Mouse (Mus musculus) left cerebral cortex, adult 9 months (tissue): ENCODE results near the gene Lrrc26.

Experiments
- DNase-seq, 2 experiments: peaks; one replicate each; pipeline ENCODE4 v3.0.0; 2022; ENCODE audit warnings: low spot score in 2 of 2

Lrrc26 gene

GRCm38 (mm10) chr2:25297093-25297492, 7.4 kb downstream of the Lrrc26 start:
- no peak for DNase-seq

- no peak for DNase-seq
These were observed 8.3 kb downstream of the Lrrc26 start for GRCm38 (mm10) chr2:25298046-25298445.

- DNase-seq = no peak
These were observed 13.7 kb downstream of the Lrrc26 start for GRCm38 (mm10) chr2:25303452-25303851.

GRCm38 (mm10) chr2:25303931-25304656, 14.4 kb downstream of the Lrrc26 start:
- no peak for DNase-seq

GRCm38 (mm10) chr2:25304657-25305541, 15.2 kb downstream of the Lrrc26 start:
- DNase-seq = no peak

- DNase-seq = no peak
These were observed 16.1 kb downstream of the Lrrc26 start for GRCm38 (mm10) chr2:25305587-25306359.

- DNase-seq = no peak
These were observed 20.5 kb downstream of the Lrrc26 start for GRCm38 (mm10) chr2:25310180-25310579.

GRCm38 (mm10) chr2:25310969-25311368, 21.3 kb downstream of the Lrrc26 start:
- no peak for DNase-seq

- DNase-seq = no peak
These were observed 21.8 kb downstream of the Lrrc26 start for GRCm38 (mm10) chr2:25311491-25311891.

- DNase-seq = peak in 1 of 2 experiments; percentile 64
These were observed 28.6 kb downstream of the Lrrc26 start for GRCm38 (mm10) chr2:25318119-25318966.

GRCm38 (mm10) chr2:25318971-25319773, 29.5 kb downstream of the Lrrc26 start, which contains the start of gene Grin1:
Gene Grin1, minus strand, starts transcription at chr2:25319187.
- DNase-seq = peak; percentile 80 to 92

- DNase-seq = no peak
These were observed 30.4 kb downstream of the Lrrc26 start for GRCm38 (mm10) chr2:25320084-25320483.

GRCm38 (mm10) chr2:25326036-25326435, 36.3 kb downstream of the Lrrc26 start:
- no peak for DNase-seq

- no peak for DNase-seq
These were observed 38.7 kb downstream of the Lrrc26 start for GRCm38 (mm10) chr2:25328440-25328839.

GRCm38 (mm10) chr2:25331470-25331869, 41.8 kb downstream of the Lrrc26 start:
- DNase-seq = no peak

- peak; percentile 97 to 99 for DNase-seq
These were observed 42.8 kb downstream of the Lrrc26 start, which contains the start of gene Man1b1 for GRCm38 (mm10) chr2:25332286-25333160. Gene Man1b1, plus strand, starts transcription at chr2:25332338.

GRCm38 (mm10) chr2:25333569-25333968, 43.9 kb downstream of the Lrrc26 start:
- no peak for DNase-seq

- no peak for DNase-seq
These were observed 48.6 kb downstream of the Lrrc26 start for GRCm38 (mm10) chr2:25338303-25338702.
